Mouse (Mus musculus) liver, embryonic 12.5 days (tissue): Measurements from ENCODE around the gene Phrf1. TPM values are rescaled to one million over a fixed set of nuclear protein-coding genes. Genes with fewer than 3 reads are reported as not detected.
A peak's percentile ranks its signal among the peaks of the same experiment; 100 is the strongest.

Experiments used
- ATAC-seq: fragments of 200-750 bp; cut with Nextera tagmentation; 2 replicates; pipeline ENCODE4 v1.8.0; 2017; ENCODE audit warnings: moderate number of reproducible peaks, mild to moderate bottlenecking, moderate library complexity
- H3K27ac ChIP-seq: fragments of 300-500 bp; sonication (generic); 2 replicates; pipeline ENCODE4 v1.5.1; 2016; ENCODE audit warnings: mild to moderate bottlenecking
- H3K27me3 ChIP-seq: fragments of 300-500 bp; sonication (generic); replicated peaks from 2 replicates; pipeline ENCODE4 v1.6.1; 2016; ENCODE audit warnings: mild to moderate bottlenecking, moderate library complexity
- H3K36me3 ChIP-seq: fragments of 300-500 bp; sonication (generic); 2 replicates; pipeline ENCODE4 v1.6.1; 2016; ENCODE audit warnings: mild to moderate bottlenecking, moderate library complexity
- H3K4me1 ChIP-seq: fragments of 300-500 bp; sonication (generic); 2 replicates; pipeline ENCODE4 v1.6.1; 2016
- H3K4me2 ChIP-seq: fragments of 300-500 bp; sonication (generic); 2 replicates; pipeline ENCODE4 v1.6.1; 2016; ENCODE audit warnings: mild to moderate bottlenecking, moderate library complexity
- H3K4me3 ChIP-seq: fragments of 300-500 bp; sonication (generic); 2 replicates; pipeline ENCODE4 v1.5.1; 2016; ENCODE audit warnings: mild to moderate bottlenecking, moderate library complexity
- H3K9ac ChIP-seq: fragments of 300-500 bp; sonication (generic); 2 replicates; pipeline ENCODE4 v1.6.1; 2016; ENCODE audit warnings: mild to moderate bottlenecking, moderate library complexity
- H3K9me3 ChIP-seq: fragments of 300-500 bp; sonication (generic); replicated peaks from 2 replicates; pipeline ENCODE4 v1.6.1; 2016; ENCODE audit warnings: mild to moderate bottlenecking, moderate library complexity
- WGBS: fragments of 180-500 bp; shearing (Covaris S2); methylation state at CpG from one replicate; pipeline ENCODE4 v1.1.7; 2016; ENCODE audit not compliant: insufficient replicate concordance; 5-methylcytosine and 5-hydroxymethylcytosine counted together
- microRNA counts: library from miRNA; unstranded; fragments of <30 nt; microRNA quantifications from one replicate; lab custom pipeline; 2017
- microRNA-seq: library from miRNA; unstranded; fragments of <30 nt; microRNA quantifications from one replicate; pipeline ENCODE4, GENCODE M21; 2017
- polyA plus RNA-seq: library from polyadenylated mRNA; unstranded; fragments of >200 nt; fragmentation: Nextera tagmentation; extraction: Ambion mirVana; gene quantifications from 2 replicates; pipeline ENCODE4 v1.2.1, GENCODE M21; 2016

Phrf1 gene
- polyA plus RNA-seq, 1 experiment from 2014 or later, result 52.9 TPM

- H3K4me3 ChIP-seq, result no peak overlapping the region
- no peak overlapping the region for H3K9ac ChIP-seq
- H3K9me3 ChIP-seq, result no peaks in the 10 kb centered on the region
- ATAC-seq, result no peak
- H3K27me3 ChIP-seq, result no peaks in the 10 kb centered on the region
- H3K27ac ChIP-seq, result no peak overlapping the region
- WGBS, result 75% methylated on average over 1 of the region's 1 CpGs
- H3K36me3 ChIP-seq, result peaks cover 88% of the 10 kb centered on the region
- H3K4me2 ChIP-seq, result no peak overlapping the region
- H3K4me1 ChIP-seq, result peaks cover 7% of the 10 kb centered on the region; the same call in 1 of the 2 replicates
These were observed 74.2 kb downstream of the Phrf1 start for GRCm38 (mm10) chr7:141302702-141303268.

DNA sequence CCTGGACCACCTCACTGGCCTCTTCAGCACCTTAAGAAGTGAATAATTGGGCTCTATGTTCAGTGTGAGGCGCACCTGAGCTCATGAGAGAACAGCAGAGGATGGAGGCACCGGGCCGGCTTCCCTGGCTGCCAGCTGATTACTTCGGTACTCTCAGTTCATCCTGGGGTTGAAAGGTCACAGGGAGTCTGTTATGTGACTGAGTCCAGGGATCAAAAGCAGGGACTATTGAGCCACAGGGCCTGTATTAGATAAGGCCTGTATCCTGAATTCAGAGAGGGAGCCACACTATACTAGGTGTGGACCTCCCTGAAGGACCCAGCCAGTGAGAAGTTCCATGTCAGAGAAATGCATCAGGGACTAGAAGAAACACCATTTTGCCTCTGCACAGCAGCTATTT, 76.0 kb downstream of the Phrf1 start:
- Histone ChIP-seq H3K4me2 (no peak overlapping the region), H3K4me1 (no peaks in the 10 kb centered on the region), H3K4me3 (no peak overlapping the region), H3K27me3 (no peaks in the 10 kb centered on the region), H3K9ac (no peak overlapping the region), H3K36me3 (peaks cover 100% of the 10 kb centered on the region), H3K9me3 (no peaks in the 10 kb centered on the region), H3K27ac (no peak overlapping the region)
- WGBS, result 91% methylated on average over 4 of the region's 4 CpGs
- no peak for ATAC-seq

MicroRNAs within 50 kb of the gene (microRNA counts, 519-probe panel; counts per million panel counts)
- 6,063 counts per million, percentile 91 among the panel's probes with 10 or more counts for microRNA mmu-miR-210 (lab: Ali Mortazavi, UCI)

Small RNA genes lying within 50 kb of the gene (microRNA-seq; reads per million reads assigned to microRNA genes)
- gene Mir210, result 2,042 reads per million, percentile 80 among the genes with 10 or more reads in this experiment

Other genes starting within 250 kb of the Phrf1 start
- gene Ifitm3, start 218.0 kb upstream of the Phrf1 start, polyA plus RNA-seq, result 35.7 TPM in 2 replicates
- 1.4 and 2.7 TPM in 2 replicates for gene Ifitm6, start 210.9 kb upstream of the Phrf1 start, polyA plus RNA-seq
- gene Gm17387, start 199.7 kb upstream of the Phrf1 start, polyA plus RNA-seq, result not detected in 2 replicates
- gene B4galnt4, start 167.7 kb upstream of the Phrf1 start, polyA plus RNA-seq, result 1.9 and 2.3 TPM in 2 replicates
- gene Pkp3, start 150.6 kb upstream of the Phrf1 start, polyA plus RNA-seq, result 0.71 and 1.1 TPM in 2 replicates
- gene Sigirr, start 128.2 kb upstream of the Phrf1 start, polyA plus RNA-seq, result 16.0 and 16.5 TPM in 2 replicates
- 0.15 and 0.19 TPM in 2 replicates for gene Ano9, start 111.0 kb upstream of the Phrf1 start, polyA plus RNA-seq
- 159 and 164 TPM in 2 replicates for gene Ptdss2, start 106.4 kb upstream of the Phrf1 start, polyA plus RNA-seq
- 55.0 and 65.0 TPM in 2 replicates for gene Rnh1, start 55.9 kb upstream of the Phrf1 start, polyA plus RNA-seq
- gene Hras, start 34.8 kb upstream of the Phrf1 start, polyA plus RNA-seq, result 124 and 125 TPM in 2 replicates
- gene Lrrc56, start 34.6 kb upstream of the Phrf1 start, polyA plus RNA-seq, result 16.4 and 17.9 TPM in 2 replicates
- 0.99 and 1.1 TPM in 2 replicates for gene Lmntd2, start 14.7 kb upstream of the Phrf1 start, polyA plus RNA-seq
- gene Rassf7, start 12.9 kb upstream of the Phrf1 start, polyA plus RNA-seq, result 27.3 and 28.3 TPM in 2 replicates
- gene Irf7, start 37.7 kb downstream of the Phrf1 start, polyA plus RNA-seq, result 4.9 and 5.2 TPM in 2 replicates
- 0.14 and 0.20 TPM in 2 replicates for gene Cdhr5, start 48.0 kb downstream of the Phrf1 start, polyA plus RNA-seq
- 0.32 and 0.60 TPM in 2 replicates for gene Sct, start 50.3 kb downstream of the Phrf1 start, polyA plus RNA-seq
- gene Drd4, start 63.2 kb downstream of the Phrf1 start, polyA plus RNA-seq, result 0.04 and 0.07 TPM in 2 replicates
- gene Deaf1, start 98.9 kb downstream of the Phrf1 start, polyA plus RNA-seq, result 24.7 and 25.6 TPM in 2 replicates
- 24.3 and 24.8 TPM in 2 replicates for gene Tmem80, start 99.0 kb downstream of the Phrf1 start, polyA plus RNA-seq
- 4.9 and 5.6 TPM in 2 replicates for gene Eps8l2, start 110.1 kb downstream of the Phrf1 start, polyA plus RNA-seq
- 516 and 525 TPM in 2 replicates for gene Taldo1, start 163.4 kb downstream of the Phrf1 start, polyA plus RNA-seq
- gene Gatd1, start 185.4 kb downstream of the Phrf1 start, polyA plus RNA-seq, result 21.1 and 22.8 TPM in 2 replicates
- 0.10 and 0.16 TPM in 2 replicates for gene Cend1, start 200.7 kb downstream of the Phrf1 start, polyA plus RNA-seq
- 26.0 and 27.1 TPM in 2 replicates for gene Slc25a22, start 209.1 kb downstream of the Phrf1 start, polyA plus RNA-seq
- gene Pidd1, start 215.2 kb downstream of the Phrf1 start, polyA plus RNA-seq, result 17.3 and 17.7 TPM in 2 replicates
- gene Rplp2, start 218.6 kb downstream of the Phrf1 start, polyA plus RNA-seq, result 1,288 and 1,344 TPM in 2 replicates
- gene Pnpla2, start 226.4 kb downstream of the Phrf1 start, polyA plus RNA-seq, result 16.6 and 17.8 TPM in 2 replicates
- 3.7 and 5.8 TPM in 2 replicates for gene Cracr2b, start 232.3 kb downstream of the Phrf1 start, polyA plus RNA-seq
- gene Cd151, start 238.6 kb downstream of the Phrf1 start, polyA plus RNA-seq, result 5.7 and 6.2 TPM in 2 replicates
- 74.6 and 76.1 TPM in 2 replicates for gene Polr2l, start 246.3 kb downstream of the Phrf1 start, polyA plus RNA-seq
- 56.1 and 60.9 TPM in 2 replicates for gene Tspan4, start 246.5 kb downstream of the Phrf1 start, polyA plus RNA-seq